Mouse (Mus musculus): ENCODE measurements at regions not wholly inside any gene's neighbourhood (a gene's known extent, or its start where the extent isn't known, plus 50 kb on each side); places are given as distances from the start of the nearest gene placed in this dataset.
"Not testable (repeated sequence)": the region's sequence is repeated elsewhere in the genome, so short reads cannot be mapped to it uniquely, and the experiment has no call there.

DNA sequence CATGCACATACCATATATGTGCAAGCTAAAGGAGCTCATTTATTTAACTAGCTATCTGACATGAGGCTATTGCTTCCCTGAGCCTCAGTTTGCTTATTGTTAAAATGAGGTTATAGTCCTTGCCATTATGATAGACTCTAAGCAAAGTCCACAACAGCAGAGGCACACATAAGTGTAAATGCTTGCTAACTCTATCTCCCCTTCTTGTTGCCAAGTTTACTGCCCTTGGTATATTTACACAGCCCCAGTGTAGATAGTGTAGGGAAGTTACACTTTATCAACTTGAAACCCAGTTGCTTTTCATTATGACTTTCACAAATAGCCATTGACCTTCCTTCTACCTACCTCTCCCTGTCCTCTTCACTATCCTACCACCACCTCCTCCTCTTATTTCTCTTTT is 782.6 kb upstream of the Agtr1b start:
- in situ Hi-C loops (cut with MboI; ENCODE audit: low pct_unique_long_range_greater_than_20kb in 1 of 2, low sequenced_read_pairs in 2 of 2, unreplicated experiment in 1 of 2): loop anchor here in 1 of 2 experiments (25.0 kb wide), 1 partner anchor 538 kb away; no protein-coding TSS in a partner anchor

DNA sequence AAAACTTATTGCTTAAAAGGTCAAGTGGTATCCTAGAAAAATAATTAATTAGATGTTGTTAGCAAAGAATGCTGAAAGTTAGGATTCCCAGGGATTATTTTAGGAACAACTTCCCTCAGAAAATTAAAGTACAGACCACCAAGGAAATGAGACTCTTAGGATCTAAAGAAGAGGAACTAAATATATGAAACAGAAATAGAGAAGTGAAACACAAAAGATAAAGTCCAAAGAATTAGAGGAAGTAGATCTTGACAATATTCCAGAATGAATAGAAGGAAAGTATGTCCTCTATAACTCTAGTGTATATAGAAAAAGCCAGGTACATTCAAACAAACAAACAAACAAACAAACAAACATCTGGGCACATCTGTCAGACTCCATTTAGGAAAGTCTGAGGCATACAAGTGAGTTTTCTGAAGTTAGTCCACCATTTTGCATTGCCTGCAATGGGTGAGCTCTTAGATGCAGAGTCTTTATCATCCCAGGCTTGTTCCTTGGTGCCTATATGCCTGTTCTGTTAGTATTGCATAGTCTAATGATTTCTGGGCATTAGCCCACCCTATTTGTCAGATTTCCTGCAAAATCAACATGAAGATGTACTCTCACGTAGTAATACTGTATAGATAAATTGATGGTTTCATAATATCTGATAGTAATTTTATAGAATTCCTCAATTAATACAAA is 762.0 kb upstream of the Agtr1b start:
- in situ Hi-C loops (cut with MboI; ENCODE audit: low pct_unique_long_range_greater_than_20kb in 1 of 2, low sequenced_read_pairs in 2 of 2, unreplicated experiment in 1 of 2): no loop called here

DNA sequence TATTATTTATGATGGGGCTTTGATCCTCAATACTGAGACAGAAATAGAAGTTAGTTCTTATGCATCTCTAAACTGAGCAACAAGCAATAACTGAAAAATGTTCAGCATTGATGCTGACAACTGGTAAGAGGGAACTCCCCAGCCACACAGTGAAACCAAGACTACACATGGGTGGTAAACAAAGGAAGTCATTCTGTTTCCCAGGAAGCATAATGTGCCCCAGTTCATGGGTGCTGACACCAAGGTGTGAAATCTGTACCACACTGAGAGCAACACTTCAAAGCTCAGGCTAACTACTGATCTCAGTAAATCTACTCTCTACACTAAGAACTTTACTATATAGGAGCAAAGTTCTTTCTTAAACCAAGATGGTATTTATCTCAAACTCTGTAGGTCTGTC is 759.2 kb upstream of the Agtr1b start:
- in situ Hi-C loops (cut with MboI; ENCODE audit: low pct_unique_long_range_greater_than_20kb in 1 of 2, low sequenced_read_pairs in 2 of 2, unreplicated experiment in 1 of 2): no loop called here

DNA sequence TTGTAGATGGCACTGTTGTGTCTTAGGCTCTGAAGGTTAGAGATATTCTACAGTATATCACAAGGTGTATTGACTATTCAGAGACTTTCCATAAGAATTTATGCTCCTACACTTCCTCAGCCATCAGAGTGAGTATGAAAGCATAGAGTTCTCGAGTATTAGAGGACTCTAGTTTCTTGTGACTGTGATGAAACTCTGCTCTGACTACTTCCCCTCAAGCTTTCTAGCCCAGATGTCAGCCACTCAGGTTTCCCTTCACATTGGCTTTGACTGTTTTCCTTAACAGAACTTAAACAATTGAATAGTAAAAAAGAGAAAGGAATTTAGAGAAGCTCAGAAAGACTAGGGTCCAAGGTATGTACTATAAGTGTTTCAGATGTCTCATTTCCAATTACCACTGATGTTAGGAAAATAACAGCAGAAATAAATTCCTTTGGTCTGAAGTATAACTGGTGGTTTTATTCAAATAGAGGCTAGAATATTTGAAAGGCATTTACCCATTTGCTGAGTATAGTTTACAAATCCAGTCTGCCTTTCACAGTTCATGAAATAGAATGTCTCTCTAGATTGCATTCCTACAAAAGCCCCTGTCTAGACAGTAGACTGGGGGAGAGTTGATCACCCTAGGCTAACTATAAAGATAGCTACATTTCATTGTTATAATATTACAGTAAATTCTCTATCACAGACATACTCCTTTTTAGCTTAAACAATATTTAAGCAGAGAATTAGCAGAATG is 751.4 kb upstream of the Agtr1b start:
- in situ Hi-C loops (cut with MboI; ENCODE audit: low pct_unique_long_range_greater_than_20kb in 1 of 2, low sequenced_read_pairs in 2 of 2, unreplicated experiment in 1 of 2): no loop called here

DNA sequence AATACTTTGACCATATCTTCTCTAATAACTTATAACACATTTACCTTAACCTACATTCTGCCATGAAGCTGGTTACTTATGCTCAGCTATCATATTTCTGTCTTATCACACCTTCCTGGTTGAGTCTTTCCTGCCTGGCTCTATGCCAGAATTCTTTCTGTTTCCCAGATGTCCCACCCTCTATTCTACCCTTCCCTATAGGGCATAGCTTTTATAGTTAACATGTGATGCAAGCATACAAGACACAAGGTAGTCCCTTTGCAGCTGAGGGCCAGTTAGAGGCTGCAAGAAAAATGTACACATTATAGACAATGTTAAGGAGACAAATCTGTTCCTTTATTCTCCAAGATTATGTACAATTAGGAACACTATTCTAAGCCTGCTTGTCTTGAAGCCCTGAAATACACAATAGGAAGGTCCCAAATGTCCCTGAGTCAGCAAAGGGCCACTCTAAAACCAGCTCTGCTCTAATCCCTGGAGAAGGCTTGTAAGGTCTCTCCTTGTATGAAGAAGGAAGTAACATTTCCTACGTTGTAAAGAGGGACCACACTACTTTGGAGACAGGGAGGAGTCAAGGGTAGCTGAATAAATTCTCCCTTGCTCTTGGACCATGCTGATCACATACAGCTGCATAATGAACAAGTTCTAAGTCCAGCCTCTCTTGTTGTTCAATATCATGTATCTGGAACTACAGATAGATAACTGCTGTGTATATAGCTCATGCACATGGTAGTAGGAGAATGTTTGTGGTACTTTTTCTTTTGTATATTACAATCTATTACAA is 745.0 kb upstream of the Agtr1b start:
- in situ Hi-C loops (cut with MboI; ENCODE audit: low pct_unique_long_range_greater_than_20kb in 1 of 2, low sequenced_read_pairs in 2 of 2, unreplicated experiment in 1 of 2): no loop called here

DNA sequence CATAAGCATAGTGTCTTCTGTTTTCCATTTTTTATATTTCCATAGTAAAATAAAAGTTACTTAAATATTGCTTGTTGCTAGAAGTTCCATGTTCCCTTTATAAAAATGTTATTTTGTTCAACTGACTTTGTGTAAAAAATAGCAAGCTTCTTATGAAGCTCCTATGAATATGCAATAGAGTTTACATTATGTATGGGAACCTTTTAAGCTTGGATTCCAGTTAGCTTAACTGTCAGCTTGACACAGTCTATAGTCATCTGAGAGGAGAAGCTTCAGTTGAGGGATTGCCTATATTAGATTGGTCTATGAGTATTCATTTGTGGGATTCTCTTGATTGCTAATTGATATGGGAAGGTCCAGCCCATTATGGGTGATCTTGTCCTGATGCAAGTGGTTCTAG is 723.2 kb upstream of the Agtr1b start:
- in situ Hi-C loops (cut with MboI; ENCODE audit: low pct_unique_long_range_greater_than_20kb in 1 of 2, low sequenced_read_pairs in 2 of 2, unreplicated experiment in 1 of 2): no loop called here

DNA sequence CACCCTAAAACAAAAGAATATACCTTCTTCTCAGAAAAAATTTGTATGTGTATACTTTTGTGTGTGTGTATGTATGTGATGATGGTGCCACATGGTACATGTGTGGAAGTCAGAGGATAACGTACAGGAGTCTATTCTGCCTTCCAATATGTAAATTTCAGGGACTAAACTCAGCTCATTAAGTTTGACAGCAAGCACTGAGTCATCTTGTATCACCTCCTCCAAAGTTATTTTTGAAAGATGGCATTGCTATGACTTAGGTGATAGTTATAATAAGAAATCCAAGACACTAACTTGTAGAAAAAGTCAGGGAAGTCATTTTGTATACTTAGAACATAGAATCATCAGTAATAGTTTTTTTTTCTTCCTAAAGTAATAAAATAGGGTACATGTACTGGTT is 719.4 kb upstream of the Agtr1b start:
- in situ Hi-C loops (cut with MboI; ENCODE audit: low pct_unique_long_range_greater_than_20kb in 1 of 2, low sequenced_read_pairs in 2 of 2, unreplicated experiment in 1 of 2): no loop called here

DNA sequence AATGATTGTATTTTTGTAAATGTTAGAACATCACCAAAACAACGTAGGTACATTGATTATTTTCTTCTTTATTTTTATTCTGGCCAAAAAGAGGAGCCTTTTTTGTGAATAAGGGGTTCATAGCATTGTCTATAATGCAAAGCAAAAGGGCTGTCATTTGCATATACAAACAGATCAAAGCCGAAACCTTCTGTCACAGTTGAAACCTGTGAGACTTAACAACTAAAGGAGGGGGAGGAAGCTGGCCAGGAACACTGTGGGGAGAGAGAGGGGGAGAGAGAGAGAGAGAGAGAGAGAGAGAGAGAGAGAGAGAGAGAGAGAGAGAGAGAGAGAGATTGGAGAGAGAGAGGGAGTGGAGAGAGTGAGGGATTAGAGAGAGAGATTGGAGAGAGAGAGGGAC is 710.6 kb upstream of the Agtr1b start:
- in situ Hi-C loops (cut with MboI; ENCODE audit: low pct_unique_long_range_greater_than_20kb in 1 of 2, low sequenced_read_pairs in 2 of 2, unreplicated experiment in 1 of 2): no loop called here

DNA sequence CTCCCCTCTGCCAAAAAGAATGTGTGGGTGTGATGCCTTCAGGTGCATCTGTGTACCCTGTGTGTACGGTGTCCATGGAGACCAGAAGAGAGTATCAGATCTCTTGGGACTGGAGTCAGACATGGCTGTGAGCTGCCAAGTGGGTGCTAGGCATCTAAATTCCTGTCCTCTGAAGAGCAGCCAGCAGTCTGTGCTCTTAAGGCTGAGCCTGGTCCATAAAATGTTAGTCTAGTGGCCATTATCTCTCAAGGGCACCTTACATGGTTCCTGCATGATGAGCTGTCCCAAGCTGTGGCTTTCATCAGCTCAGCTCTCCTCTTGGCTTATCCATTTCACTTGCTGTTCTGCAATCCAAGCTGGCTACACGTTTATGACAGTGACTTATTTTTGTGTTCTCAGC is 686.4 kb upstream of the Agtr1b start:
- in situ Hi-C loops (cut with MboI; ENCODE audit: low pct_unique_long_range_greater_than_20kb in 1 of 2, low sequenced_read_pairs in 2 of 2, unreplicated experiment in 1 of 2): not testable (repeated sequence)

DNA sequence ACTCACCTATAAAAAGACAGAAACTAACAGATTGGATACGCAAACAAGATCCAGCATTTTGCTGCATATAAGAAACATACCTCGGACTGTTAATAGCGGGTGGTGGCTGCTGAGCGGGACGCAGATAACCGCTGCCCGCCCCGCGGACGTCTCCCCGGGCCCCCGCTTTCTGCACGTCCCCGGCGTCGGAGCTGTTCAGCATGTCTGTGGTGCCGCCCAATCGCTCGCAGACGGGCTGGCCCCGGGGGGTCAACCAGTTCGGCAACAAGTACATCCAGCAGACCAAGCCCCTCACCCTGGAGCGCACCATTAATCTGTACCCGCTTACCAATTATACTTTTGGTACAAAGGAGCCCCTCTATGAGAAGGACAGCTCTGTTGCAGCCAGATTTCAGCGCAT is 682.4 kb upstream of the Agtr1b start:
- in situ Hi-C loops (cut with MboI; ENCODE audit: low pct_unique_long_range_greater_than_20kb in 1 of 2, low sequenced_read_pairs in 2 of 2, unreplicated experiment in 1 of 2): not testable (repeated sequence)

DNA sequence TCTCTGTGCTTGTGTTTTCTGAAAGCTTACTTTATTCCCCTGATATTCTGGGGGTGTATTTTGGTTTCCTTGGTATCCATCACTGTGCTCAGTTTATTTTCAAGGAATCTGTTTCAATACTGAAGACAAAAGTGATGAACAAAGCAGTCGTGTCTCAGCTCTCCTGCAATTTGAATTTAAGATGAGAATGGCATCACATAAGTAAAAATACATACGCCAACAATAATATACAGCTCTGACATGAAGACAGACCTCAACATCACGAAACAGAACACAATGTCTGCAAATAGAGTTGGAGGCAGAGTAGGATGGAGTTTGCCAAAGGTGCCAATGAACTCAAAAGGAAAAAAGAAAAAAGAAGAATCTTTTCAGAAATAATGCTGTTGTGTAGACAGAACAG is 679.0 kb upstream of the Agtr1b start:
- in situ Hi-C loops (cut with MboI; ENCODE audit: low pct_unique_long_range_greater_than_20kb in 1 of 2, low sequenced_read_pairs in 2 of 2, unreplicated experiment in 1 of 2): no loop called here

DNA sequence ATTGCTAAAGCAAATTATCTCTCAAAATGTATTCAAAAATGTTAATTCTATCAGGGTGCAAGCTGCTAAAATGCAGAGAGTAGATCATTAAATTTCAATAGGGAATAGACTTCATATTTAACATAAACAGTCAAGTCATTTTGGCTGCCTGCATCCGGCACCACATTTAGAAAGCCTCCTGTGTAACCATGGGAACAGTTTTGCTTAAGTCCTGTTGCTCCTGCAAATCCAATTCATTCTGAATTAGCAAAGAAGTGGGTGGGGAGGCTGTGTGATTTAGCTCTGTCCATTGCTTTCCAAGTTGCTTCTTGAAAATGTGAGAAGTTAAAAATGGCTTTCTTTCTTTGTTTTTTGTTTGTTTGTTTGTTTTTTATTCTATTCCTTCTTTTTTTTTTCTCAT is 658.9 kb upstream of the Agtr1b start:
- in situ Hi-C loops (cut with MboI; ENCODE audit: low pct_unique_long_range_greater_than_20kb in 1 of 2, low sequenced_read_pairs in 2 of 2, unreplicated experiment in 1 of 2): no loop called here

DNA sequence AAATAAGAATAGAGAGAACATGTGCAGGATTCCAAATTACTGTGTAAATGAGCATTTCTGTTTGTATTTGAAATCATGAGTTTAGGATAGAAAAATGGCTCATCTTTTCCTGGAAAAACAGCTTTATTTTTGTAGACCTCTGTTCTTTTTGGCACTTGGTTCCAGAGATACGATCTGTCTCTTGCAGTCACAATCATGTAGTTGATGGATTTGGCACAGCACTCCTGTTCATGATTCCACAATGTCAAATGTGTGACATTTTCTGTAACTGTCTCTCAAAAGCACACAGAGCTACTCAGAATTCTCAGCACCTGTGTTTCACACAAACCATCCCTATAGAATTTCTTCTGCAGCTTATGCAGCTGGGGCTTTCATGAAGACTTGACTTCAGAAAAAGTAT is 654.0 kb upstream of the Agtr1b start:
- in situ Hi-C loops (cut with MboI; ENCODE audit: low pct_unique_long_range_greater_than_20kb in 1 of 2, low sequenced_read_pairs in 2 of 2, unreplicated experiment in 1 of 2): no loop called here

DNA sequence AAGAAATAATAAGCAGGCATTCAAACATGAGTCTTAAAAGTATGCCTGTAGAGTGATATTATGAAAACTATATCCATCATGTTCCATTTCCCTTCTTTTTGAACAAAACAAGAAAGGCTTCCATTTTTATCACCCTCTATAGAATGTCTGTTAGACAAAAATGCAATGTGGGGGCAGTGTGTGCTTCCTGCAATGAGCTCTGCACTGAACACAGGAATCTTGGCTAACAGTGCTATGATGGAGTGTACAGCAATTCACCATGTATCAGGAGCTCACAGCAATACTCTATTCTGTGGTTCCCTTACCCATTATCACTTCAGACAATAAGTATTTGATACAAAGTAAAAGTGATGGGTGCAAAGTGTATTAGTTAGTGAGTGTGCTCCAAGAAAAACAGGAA is 653.3 kb upstream of the Agtr1b start:
- in situ Hi-C loops (cut with MboI; ENCODE audit: low pct_unique_long_range_greater_than_20kb in 1 of 2, low sequenced_read_pairs in 2 of 2, unreplicated experiment in 1 of 2): no loop called here

DNA sequence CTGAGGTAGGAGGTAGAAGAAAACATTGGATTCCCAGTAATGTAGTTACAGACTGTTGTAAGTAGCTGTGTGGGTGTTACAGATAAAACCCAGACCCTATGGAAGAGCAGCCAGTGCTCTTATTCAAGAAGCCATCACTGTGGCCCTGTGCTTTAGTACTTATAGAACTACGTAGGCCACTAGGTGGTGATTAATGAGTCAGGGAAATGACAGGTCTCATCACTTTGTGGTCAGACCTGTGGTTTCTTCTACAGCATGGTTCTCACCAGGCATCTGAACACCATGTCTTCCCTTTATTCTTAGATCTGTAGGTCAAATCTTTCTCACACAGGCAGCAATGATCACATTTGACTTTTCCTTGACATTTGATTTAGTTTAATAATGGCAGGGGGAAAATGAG is 642.7 kb upstream of the Agtr1b start:
- in situ Hi-C loops (cut with MboI; ENCODE audit: low pct_unique_long_range_greater_than_20kb in 1 of 2, low sequenced_read_pairs in 2 of 2, unreplicated experiment in 1 of 2): no loop called here

DNA sequence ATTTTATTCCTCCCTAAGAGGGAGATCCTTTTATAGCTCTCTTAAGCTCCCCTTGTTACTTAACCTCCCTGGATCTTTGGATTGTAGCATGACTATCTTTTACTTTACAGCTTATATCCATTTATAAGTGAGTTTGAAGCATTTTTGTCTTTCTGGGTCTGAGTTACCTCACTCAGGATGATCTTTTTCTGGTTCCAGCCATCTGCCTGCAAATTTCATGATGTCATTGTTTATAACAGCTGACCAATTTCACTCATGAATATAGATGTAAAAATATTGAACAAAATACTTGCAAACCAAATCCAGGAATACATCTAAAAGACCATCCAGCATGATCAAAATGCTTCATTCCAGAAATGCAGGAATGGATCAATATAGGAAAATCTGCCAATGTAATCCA is 631.3 kb upstream of the Agtr1b start:
- in situ Hi-C loops (cut with MboI; ENCODE audit: low pct_unique_long_range_greater_than_20kb in 1 of 2, low sequenced_read_pairs in 2 of 2, unreplicated experiment in 1 of 2): no loop called here

DNA sequence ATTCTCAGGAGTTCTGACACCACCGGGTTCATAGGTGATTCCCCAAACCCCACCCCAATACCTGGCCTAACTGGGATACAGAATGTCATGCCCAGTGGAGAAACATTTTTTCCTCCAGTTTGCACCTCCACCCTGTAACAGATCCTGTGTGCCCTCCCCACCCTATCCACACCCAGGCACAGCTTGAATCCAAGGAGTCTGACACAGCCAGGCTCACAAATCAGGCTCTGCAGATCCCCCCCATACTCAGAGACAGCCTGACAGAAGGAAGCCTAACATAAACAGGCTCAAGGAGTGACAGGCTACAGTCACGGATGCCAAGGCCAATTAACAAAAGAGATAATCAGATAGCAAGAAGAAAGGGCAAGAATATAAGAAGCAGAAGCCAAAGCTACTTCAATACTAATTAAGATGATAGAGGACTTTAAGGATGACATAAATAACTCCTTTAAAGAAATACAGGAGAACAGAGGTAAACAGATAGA is 622.6 kb upstream of the Agtr1b start:
- in situ Hi-C loops (cut with MboI; ENCODE audit: low pct_unique_long_range_greater_than_20kb in 1 of 2, low sequenced_read_pairs in 2 of 2, unreplicated experiment in 1 of 2): no loop called here

DNA sequence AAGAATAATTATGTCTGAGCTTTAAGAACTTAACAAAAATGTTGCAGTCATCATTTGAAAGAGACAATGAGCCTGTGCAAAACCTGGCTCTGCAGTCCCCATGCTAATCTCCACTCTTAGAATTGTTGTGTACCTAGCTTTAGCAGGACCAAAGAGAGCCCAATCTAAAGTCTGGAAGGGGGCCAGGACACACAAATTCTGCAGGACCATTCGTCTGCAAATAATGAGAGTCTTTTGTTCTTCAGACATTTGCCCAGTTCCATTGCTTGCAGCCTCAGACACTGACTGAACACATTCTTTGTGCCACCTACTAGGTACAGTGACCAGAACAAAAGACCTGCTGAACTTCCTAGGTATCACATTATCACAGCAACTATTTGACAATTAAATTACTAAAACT is 620.0 kb upstream of the Agtr1b start:
- in situ Hi-C loops (cut with MboI; ENCODE audit: low pct_unique_long_range_greater_than_20kb in 1 of 2, low sequenced_read_pairs in 2 of 2, unreplicated experiment in 1 of 2): no loop called here

DNA sequence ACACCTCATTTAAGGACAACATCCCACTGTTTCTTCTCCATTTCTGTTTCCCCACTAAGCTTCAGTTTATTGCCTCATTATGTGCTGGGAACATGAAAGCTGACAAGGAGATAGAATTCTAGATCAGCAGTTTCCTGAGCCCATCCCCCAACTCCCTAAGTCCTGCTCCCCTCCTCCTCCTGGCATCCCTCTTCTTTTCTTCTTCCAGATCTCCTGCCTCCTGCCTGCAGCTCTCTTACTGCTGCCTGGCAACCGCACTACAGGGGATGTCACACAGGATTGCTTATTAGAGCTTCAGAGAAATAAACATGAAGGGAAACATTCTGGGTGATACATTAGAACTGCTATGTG is 619.4 kb upstream of the Agtr1b start:
- in situ Hi-C loops (cut with MboI; ENCODE audit: low pct_unique_long_range_greater_than_20kb in 1 of 2, low sequenced_read_pairs in 2 of 2, unreplicated experiment in 1 of 2): no loop called here

Measured in mouse embryonic stem cell (cell line).